Mouse (Mus musculus): Measurements from ENCODE around the gene 9130204L05Rik. TPM values are rescaled to one million over a fixed set of nuclear protein-coding genes. Genes with fewer than 3 reads are reported as not detected.

9130204L05Rik gene
- not detected in 2 replicates for total RNA-seq (2015; ENCODE audit: low replicate concordance)
- not detected in 2 replicates for total RNA-seq (2017; ENCODE audit: low replicate concordance)

GRCm38 (mm10) chr3:91090703-91091102 lies at the start of gene 9130204L05Rik:
TSS of gene 9130204L05Rik (minus strand) at chr3:91090803.
- ATAC-seq (replicated peaks; ENCODE audit: low FRiP score, poor library complexity, severe bottlenecking) = no peak

- no peak for ATAC-seq (replicated peaks; ENCODE audit: low FRiP score, poor library complexity, severe bottlenecking)
These were observed 18.1 kb upstream of the 9130204L05Rik start for GRCm38 (mm10) chr3:91108696-91109095.

GRCm38 (mm10) chr3:91059211-91059610 lies 31.4 kb downstream of the 9130204L05Rik start:
- ATAC-seq (replicated peaks; ENCODE audit: low FRiP score, poor library complexity, severe bottlenecking) = no peak

- ATAC-seq (replicated peaks; ENCODE audit: low FRiP score, poor library complexity, severe bottlenecking) = no peak
These were observed 37.9 kb downstream of the 9130204L05Rik start for GRCm38 (mm10) chr3:91052654-91053053.

Measured in erythroblast, adult 5-6 weeks (primary cell).